Mouse (Mus musculus) brain, embryonic 14.5 days (tissue): Measurements from ENCODE around the gene Hjurp.

ENCODE experiments used
- CTCF ChIP-seq: fragments of 200-500 bp; IDR thresholded peaks from 2 replicates; pipeline ENCODE4 v1.5.1; 2012; ENCODE audit warnings: inconsistent platforms, mild to moderate bottlenecking, moderate library complexity, borderline replicate concordance; ENCODE audit not compliant: insufficient read depth, insufficient read length; ENCODE audit errors: extremely low read depth
- POLR2A ChIP-seq: fragments of 200-500 bp; IDR thresholded peaks from 2 replicates; pipeline ENCODE4 v1.6.1; 2012; ENCODE audit warnings: mild to moderate bottlenecking, inconsistent platforms, borderline replicate concordance; ENCODE audit not compliant: poor library complexity, insufficient read depth, insufficient read length, severe bottlenecking; ENCODE audit errors: extremely low read depth

- no peak for TF ChIP-seq CTCF
- TF ChIP-seq POLR2A, result no peak
Measured at GRCm38 (mm10) chr1:88230981-88231802, 46.2 kb downstream of the Hjurp start.
